Mouse (Mus musculus) stomach, postnatal 0 days (tissue): Measurements from ENCODE around the gene Rrbp1. TPM values are rescaled to one million over a fixed set of nuclear protein-coding genes. Genes with fewer than 3 reads are reported as not detected.

ENCODE experiments used
- ATAC-seq: fragments of 200-750 bp; cut with Nextera tagmentation; 2 replicates; pipeline ENCODE4 v1.8.0; 2017; ENCODE audit not compliant: low FRiP score, low TSS enrichment
- DNase-seq: peaks from one replicate; pipeline ENCODE4 v3.0.0-alpha.2; 2016; ENCODE audit warnings: low spot score
- H3K27ac ChIP-seq: fragments of 300-500 bp; sonication (generic); replicated peaks from 2 replicates; pipeline ENCODE4 v1.5.1; 2014; ENCODE audit warnings: mild to moderate bottlenecking, control low read depth
- H3K27me3 ChIP-seq: fragments of 300-500 bp; sonication (generic); 2 replicates; pipeline ENCODE4 v1.6.1; 2014; ENCODE audit warnings: low read length; ENCODE audit not compliant: control insufficient read depth, insufficient read depth
- H3K36me3 ChIP-seq: fragments of 300-500 bp; sonication (generic); 2 replicates; pipeline ENCODE4 v1.6.1; 2014; ENCODE audit warnings: low read length, mixed read lengths; ENCODE audit not compliant: control insufficient read depth, insufficient read depth
- H3K4me1 ChIP-seq: fragments of 300-500 bp; sonication (generic); replicated peaks from 2 replicates; pipeline ENCODE4 v1.6.1; 2014; ENCODE audit warnings: antibody characterized with exemption; ENCODE audit not compliant: control insufficient read depth, insufficient read depth
- H3K4me2 ChIP-seq: fragments of 300-500 bp; sonication (generic); replicated peaks from 2 replicates; pipeline ENCODE4 v1.6.1; 2014; ENCODE audit warnings: low read depth, mild to moderate bottlenecking, control low read depth, moderate library complexity
- H3K4me3 ChIP-seq: fragments of 300-500 bp; sonication (generic); 2 replicates; pipeline ENCODE4 v1.5.1; 2014; ENCODE audit warnings: low read depth, low read length, control low read depth
- H3K9ac ChIP-seq: fragments of 300-500 bp; sonication (generic); 2 replicates; pipeline ENCODE4 v1.6.1; 2014; ENCODE audit warnings: mild to moderate bottlenecking, low read length, control low read depth, mixed read lengths
- H3K9me3 ChIP-seq: fragments of 300-500 bp; sonication (generic); 2 replicates; pipeline ENCODE4 v1.6.1; 2016; ENCODE audit warnings: low read length; ENCODE audit not compliant: control insufficient read depth
- CTCF ChIP-seq: IDR thresholded peaks from 2 replicates; pipeline ENCODE4 v1.5.1; 2016; ENCODE audit warnings: antibody characterized with exemption, low read depth, mild to moderate bottlenecking, moderate library complexity
- EP300 ChIP-seq: optimal IDR thresholded peaks from 2 replicates; pipeline ENCODE3; 2016; ENCODE audit warnings: antibody characterized with exemption
- WGBS: fragments of 180-500 bp; shearing (Covaris S2); extraction: QIAGEN DNeasy Blood & Tissue Kit; methylation state at CpG from one replicate; pipeline ENCODE4 v1.1.7; 2014; 5-methylcytosine and 5-hydroxymethylcytosine counted together
- polyA plus RNA-seq: library from polyadenylated mRNA; unstranded; fragments of >200 nt; fragmentation: Nextera tagmentation; extraction: Ambion mirVana; gene quantifications from 2 replicates; pipeline ENCODE4 v1.2.1, GENCODE M21; 2015

Rrbp1 gene
- polyA plus RNA-seq: 61.0 and 69.0 TPM in 2 replicates

DNA sequence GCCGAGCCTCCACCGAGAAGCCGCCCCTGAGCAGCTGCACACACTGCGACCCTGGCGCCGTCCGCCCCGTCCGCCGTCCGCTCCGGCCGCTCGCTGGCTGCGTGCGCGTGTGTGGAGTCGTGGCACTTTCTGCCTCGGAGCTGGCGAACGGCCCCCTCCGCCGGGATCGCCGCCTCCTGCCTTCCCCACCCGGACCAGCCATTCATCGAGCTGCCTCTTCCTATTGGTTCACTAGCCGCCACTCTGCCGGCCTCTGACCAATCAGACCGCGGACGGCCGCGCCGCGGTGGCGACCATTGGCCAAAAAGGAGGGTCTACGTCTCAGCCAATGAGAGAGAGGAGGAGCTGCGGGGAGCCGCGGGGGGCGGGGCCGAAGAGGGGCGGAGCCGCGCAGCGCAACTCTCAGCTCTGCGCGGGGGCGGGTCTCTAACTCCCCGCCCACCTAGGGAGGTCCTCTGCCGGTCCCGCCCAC, at the start of gene Rrbp1:
TSS of gene Rrbp1 (minus strand) at position 184 of the 472 bp plus-strand sequence.
- 2% methylated on average over 31 of the region's 53 CpGs for WGBS
- H3K4me1 ChIP-seq: peaks cover 1% of the 10 kb centered on the region; the same call in 1 of the 2 replicates
- TF ChIP-seq CTCF (no peak), EP300 (no peak)
- no peaks in the 10 kb centered on the region for H3K36me3 ChIP-seq
- no peaks in the 10 kb centered on the region for H3K27me3 ChIP-seq
- H3K4me2 ChIP-seq: peak within 1 kb of the TSS; percentile 82
- peak within 1 kb of the TSS; percentile 99 for H3K9ac ChIP-seq
- no peaks in the 10 kb centered on the region for H3K9me3 ChIP-seq
- ATAC-seq: peak; percentile 97
- peak within 1 kb of the TSS; percentile 95 for H3K4me3 ChIP-seq
- peak within 1 kb of the TSS; percentile 99 for H3K27ac ChIP-seq
- peak; percentile 98 for DNase-seq

GRCm38 (mm10) chr2:144057735-144058134, 46.7 kb upstream of the Rrbp1 start:
- Histone ChIP-seq H3K9me3 (no peaks in the 10 kb centered on the region), H3K27ac (no peak overlapping the region)
- WGBS: 72% methylated on average over 2 of the region's 2 CpGs

GRCm38 (mm10) chr2:144052410-144053065, 41.5 kb upstream of the Rrbp1 start:
- Histone ChIP-seq H3K36me3 (no peaks in the 10 kb centered on the region), H3K27ac (no peak overlapping the region), H3K4me2 (no peak overlapping the region), H3K4me1 (no peaks in the 10 kb centered on the region), H3K27me3 (no peaks in the 10 kb centered on the region), H3K9me3 (no peaks in the 10 kb centered on the region), H3K4me3 (no peak overlapping the region), H3K9ac (no peak overlapping the region)
- ATAC-seq (peak; percentile 49; the same call in 1 of the 2 replicates), DNase-seq (peak; percentile 28)
- 57% methylated on average over 8 of the region's 8 CpGs for WGBS
- TF ChIP-seq CTCF (no peak), EP300 (no peak)

More at GRCm38 (mm10) chr2:144057735-144058134, 46.7 kb upstream of the Rrbp1 start:
- no peaks in the 10 kb centered on the region for H3K4me1 ChIP-seq
- no peak for DNase-seq
- no peak overlapping the region for H3K4me3 ChIP-seq
- no peak overlapping the region for H3K4me2 ChIP-seq
- H3K27me3 ChIP-seq: no peaks in the 10 kb centered on the region
- ATAC-seq: no peak
- TF ChIP-seq EP300 (no peak), CTCF (no peak)
- no peak overlapping the region for H3K9ac ChIP-seq
- no peaks in the 10 kb centered on the region for H3K36me3 ChIP-seq

- no peak for DNase-seq
- WGBS: 90% methylated on average over 6 of the region's 6 CpGs
- H3K9me3 ChIP-seq: no peaks in the 10 kb centered on the region
- no peak for TF ChIP-seq EP300
- no peak for TF ChIP-seq CTCF
- H3K36me3 ChIP-seq: no peaks in the 10 kb centered on the region
- H3K27ac ChIP-seq: no peak overlapping the region
- no peak overlapping the region for H3K4me3 ChIP-seq
- no peak for ATAC-seq
- H3K27me3 ChIP-seq: no peaks in the 10 kb centered on the region
- no peak overlapping the region for H3K9ac ChIP-seq
- no peaks in the 10 kb centered on the region for H3K4me1 ChIP-seq
- no peak overlapping the region for H3K4me2 ChIP-seq
Observed at GRCm38 (mm10) chr2:144050861-144051260, 39.8 kb upstream of the Rrbp1 start.

- Histone ChIP-seq H3K9ac (no peak overlapping the region), H3K4me1 (no peaks in the 10 kb centered on the region), H3K36me3 (no peaks in the 10 kb centered on the region), H3K27ac (no peak overlapping the region), H3K4me2 (no peak overlapping the region), H3K9me3 (no peaks in the 10 kb centered on the region), H3K4me3 (no peak overlapping the region), H3K27me3 (no peaks in the 10 kb centered on the region)
- no peak for TF ChIP-seq EP300
- no peak for TF ChIP-seq CTCF
- no peak for DNase-seq
- 71% methylated on average over 8 of the region's 8 CpGs for WGBS
- ATAC-seq: no peak
Observed at GRCm38 (mm10) chr2:144050146-144050680, 39.1 kb upstream of the Rrbp1 start.

- Histone ChIP-seq H3K4me3 (no peak overlapping the region), H3K4me2 (no peak overlapping the region), H3K9me3 (peaks cover 6% of the 10 kb centered on the region; the same call in 1 of the 2 replicates), H3K4me1 (no peaks in the 10 kb centered on the region), H3K36me3 (no peaks in the 10 kb centered on the region), H3K27ac (no peak overlapping the region), H3K27me3 (no peaks in the 10 kb centered on the region), H3K9ac (no peak overlapping the region)
- 64% methylated on average over 11 of the region's 11 CpGs for WGBS
- TF ChIP-seq CTCF (no peak), EP300 (no peak)
- DNase-seq (no peak), ATAC-seq (no peak)
Observed at GRCm38 (mm10) chr2:144046916-144047315, 35.9 kb upstream of the Rrbp1 start.
